Mouse (Mus musculus) liver, embryonic 14.5 days (tissue): ENCODE measurements around the gene Jmjd1c.

ENCODE experiments used
- CTCF ChIP-seq: IDR thresholded peaks from 2 replicates; pipeline ENCODE4 v1.5.1; 2016; ENCODE audit warnings: antibody characterized with exemption, low read depth, control low read depth
- EP300 ChIP-seq: IDR thresholded peaks from 2 replicates; pipeline ENCODE4 v1.6.1; 2016; ENCODE audit warnings: antibody characterized with exemption, low read depth

GRCm38 (mm10) chr10:67058297-67058696 is 37.6 kb upstream of the Jmjd1c start:
- TF ChIP-seq CTCF (no peak), EP300 (no peak)
